Mouse (Mus musculus) CH12.LX (cell line): ENCODE measurements around the gene Tex264.

Experiments used
- CTCF ChIP-seq, 2 experiments: IDR thresholded peaks in 1 of 2; conservative IDR thresholded peaks in 1 of 2; 2 replicates each; pipeline ENCODE4 v1.5.1; 2011 to 2012; ENCODE audit warnings: low read depth in 2 of 2, low read length in 2 of 2, improper control_type of control experiment in 1 of 2, inconsistent platforms in 1 of 2, mild to moderate bottlenecking in 1 of 2, moderate library complexity in 1 of 2
- HCFC1 ChIP-seq: IDR thresholded peaks from 2 replicates; pipeline ENCODE4 v1.6.1; 2012; ENCODE audit warnings: low read depth, mild to moderate bottlenecking, inconsistent platforms, low read length, improper control_type of control experiment
- MYC ChIP-seq: IDR thresholded peaks from 2 replicates; pipeline ENCODE4 v1.6.1; 2011; ENCODE audit warnings: low read depth, mild to moderate bottlenecking, improper control_type of control experiment, low read length
- NRF1 ChIP-seq: IDR thresholded peaks from 2 replicates; pipeline ENCODE4 v1.6.1; 2014; ENCODE audit warnings: low read depth, mild to moderate bottlenecking, inconsistent platforms, low read length, improper control_type of control experiment, moderate library complexity
- POLR2A ChIP-seq: IDR thresholded peaks from 2 replicates; pipeline ENCODE4 v1.6.1; 2011; ENCODE audit warnings: low read depth, mild to moderate bottlenecking, improper control_type of control experiment, low read length
- TCF12 ChIP-seq: IDR thresholded peaks from 2 replicates; pipeline ENCODE4 v1.6.1; 2014; ENCODE audit warnings: low read depth, mild to moderate bottlenecking, inconsistent platforms, low read length, improper control_type of control experiment

GRCm38 (mm10) chr9:106692973-106693481 lies 7.3 kb upstream of the Tex264 start:
- TF ChIP-seq POLR2A (no peak), CTCF (conservative IDR thresholded peaks at IDR 0.05 in 1 of 2, IDR thresholded peaks at IDR 0.05 in 1 of 2; ENCODE audit: low read depth in 2 of 2, low read length in 2 of 2) (no peak), TCF12 (no peak), HCFC1 (no peak), NRF1 (no peak), MYC (no peak)
